Mouse (Mus musculus) CH12F3 (cell line): ENCODE measurements around the gene Fam129b.

Experiments used
- in situ Hi-C: fragments of 300-500 bp; cut with MboI; formaldehyde crosslinking; loops from 2 replicates; pipeline ENCODE4 v1.14.3; 2020; ENCODE audit warnings: low sequenced_read_pairs

The Fam129b gene

DNA sequence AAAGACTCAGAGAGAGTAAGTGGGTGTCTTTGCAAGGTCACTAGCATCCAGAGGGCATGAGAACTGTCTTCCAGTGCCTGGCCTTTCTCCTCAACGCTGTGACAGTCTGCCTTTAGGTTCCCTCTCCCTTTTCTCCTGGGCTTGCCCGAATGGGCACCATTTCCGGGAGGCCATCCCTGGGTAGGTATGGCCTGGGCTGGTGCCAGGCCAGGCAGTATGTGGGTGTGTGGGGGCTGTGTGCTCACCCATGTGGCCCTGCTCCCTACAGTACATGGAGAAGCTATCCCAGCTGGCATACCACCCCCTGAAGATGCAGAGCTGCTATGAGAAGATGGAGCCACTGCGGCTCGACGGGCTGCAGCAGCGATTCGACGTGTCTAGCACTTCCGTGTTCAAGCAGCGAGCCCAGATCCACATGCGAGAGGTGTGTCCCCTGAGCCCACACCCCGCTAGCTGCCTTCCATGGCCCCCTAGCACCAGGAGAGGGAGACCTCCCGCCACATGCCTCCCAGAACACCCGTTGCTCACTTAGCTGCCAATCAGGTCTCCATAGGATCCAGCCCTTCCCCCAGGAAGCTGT lies 46.0 kb downstream of the Fam129b start:
- in situ Hi-C loops = no loop called here

DNA sequence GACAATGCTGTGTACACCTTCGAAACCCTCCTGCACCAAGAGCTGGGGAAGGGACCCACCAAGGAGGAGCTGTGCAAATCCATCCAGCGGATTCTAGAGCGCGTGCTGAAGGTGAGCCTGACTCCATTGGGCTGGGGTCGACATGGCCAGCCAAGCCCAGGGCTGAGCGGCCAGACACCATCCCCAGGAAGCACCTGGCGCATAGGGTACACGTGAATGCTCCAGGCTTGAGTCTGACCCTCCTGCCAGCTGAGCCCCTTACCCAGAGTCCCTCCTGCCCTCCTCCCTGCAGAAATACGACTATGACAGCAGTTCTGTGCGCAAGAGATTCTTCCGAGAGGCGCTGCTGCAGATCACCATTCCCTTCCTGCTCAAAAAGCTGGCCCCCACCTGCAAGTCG lies 46.6 kb downstream of the Fam129b start:
- in situ Hi-C loops = no loop called here

- in situ Hi-C loops = no loop called here
Measured at GRCm38 (mm10) chr2:32923551-32924250, 47.8 kb downstream of the Fam129b start.

DNA sequence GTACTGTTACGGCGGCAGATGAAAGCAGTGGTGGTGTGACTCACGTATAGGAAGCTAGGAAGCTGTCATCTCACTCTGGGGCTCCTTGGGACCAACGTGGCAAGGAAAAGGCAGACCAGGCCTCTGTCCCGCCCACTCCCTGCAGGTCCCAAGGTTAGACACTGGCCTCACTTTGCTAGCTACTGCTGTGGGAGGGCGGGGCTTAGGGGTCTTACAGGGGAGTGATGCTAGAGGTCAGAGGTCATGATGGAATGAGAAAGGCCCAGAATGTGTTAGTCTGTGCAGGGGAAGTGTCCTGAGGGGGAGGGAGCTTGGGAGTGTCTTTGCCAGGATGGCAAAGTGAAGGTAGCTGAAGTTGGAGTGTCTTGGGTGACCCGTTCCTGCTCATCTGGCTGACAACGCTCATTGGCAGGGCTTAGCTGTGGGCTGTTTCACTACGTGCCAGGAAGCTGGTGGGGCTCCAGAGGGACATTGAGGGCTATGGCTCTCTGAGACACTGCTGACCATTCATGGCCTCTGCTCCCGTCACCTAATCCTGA lies 48.5 kb downstream of the Fam129b start:
- in situ Hi-C loops = no loop called here

DNA sequence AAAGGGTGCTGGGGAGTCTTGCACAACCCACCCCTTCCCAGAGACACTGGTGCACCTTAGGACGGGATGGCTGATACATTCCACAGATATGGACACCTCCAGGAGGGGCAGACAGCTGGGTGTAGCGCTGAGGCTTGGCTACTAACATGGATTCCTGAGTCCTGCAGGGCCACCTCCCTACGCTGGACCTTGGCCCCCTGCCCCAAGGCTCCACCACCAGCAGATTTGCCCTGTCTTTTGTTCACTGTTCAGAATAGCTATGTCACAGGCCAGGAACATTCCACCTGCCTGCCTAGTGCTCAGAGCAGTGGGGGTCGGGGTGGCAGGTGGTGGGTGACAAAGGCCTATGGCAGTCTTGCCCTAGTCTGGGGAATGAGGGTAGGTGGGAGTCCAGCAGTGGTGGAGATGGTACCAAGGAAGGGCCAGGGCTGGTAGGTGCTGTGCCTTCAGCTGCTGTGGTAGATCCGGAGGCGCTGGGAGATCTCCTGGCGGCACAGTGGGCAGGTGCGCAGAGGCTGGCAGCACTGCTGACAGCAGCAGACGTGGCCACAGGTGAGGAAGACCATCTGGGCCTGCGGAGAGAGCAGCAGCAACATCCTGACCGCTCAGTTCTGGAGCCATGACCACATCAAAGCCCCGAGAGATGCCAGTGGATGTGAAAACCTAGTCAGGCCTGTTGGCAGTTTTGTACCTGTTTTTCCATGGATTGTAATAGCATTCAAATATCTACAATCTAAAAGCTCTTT lies 50.6 kb downstream of the Fam129b start:
- in situ Hi-C loops = no loop called here

GRCm38 (mm10) chr2:32927624-32928234 lies 51.8 kb downstream of the Fam129b start:
- in situ Hi-C loops = no loop called here

DNA sequence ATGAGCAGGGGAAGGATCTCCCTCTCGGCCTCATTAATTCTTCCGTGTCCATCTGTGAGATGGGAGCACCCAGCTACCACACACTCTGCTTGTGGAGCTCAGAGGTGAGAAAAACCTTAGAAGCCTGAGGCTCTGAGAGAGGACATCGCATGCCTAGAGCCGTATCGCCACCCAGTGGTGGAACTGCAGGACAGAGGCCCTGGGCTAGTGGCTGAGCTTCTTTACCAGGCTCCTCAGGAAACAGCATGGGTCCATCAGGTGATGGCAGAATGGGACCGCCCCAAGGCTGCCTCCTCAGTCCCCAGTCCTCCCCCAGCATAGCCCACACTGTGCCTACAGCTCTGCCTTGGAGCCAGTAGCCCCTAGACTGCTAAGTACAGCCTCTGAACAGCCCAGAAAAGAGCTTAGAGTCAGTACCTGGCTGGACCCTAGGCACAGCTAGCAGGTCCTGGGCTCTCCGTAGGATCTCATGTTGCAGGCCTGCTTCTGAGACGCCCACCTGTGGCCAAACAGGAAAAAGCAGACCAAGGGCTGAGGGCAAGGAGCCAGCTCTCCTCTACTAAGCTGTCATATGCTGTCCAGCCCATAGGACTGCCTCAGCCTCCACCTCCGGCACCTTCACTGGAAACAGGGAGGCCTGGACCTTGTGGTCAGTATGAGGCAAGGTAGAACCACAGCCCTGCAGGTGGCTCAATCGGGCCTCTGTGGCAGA lies 52.5 kb downstream of the Fam129b start:
- in situ Hi-C loops = no loop called here

GRCm38 (mm10) chr2:32928947-32929829 lies 53.3 kb downstream of the Fam129b start:
- in situ Hi-C loops = no loop called here

DNA sequence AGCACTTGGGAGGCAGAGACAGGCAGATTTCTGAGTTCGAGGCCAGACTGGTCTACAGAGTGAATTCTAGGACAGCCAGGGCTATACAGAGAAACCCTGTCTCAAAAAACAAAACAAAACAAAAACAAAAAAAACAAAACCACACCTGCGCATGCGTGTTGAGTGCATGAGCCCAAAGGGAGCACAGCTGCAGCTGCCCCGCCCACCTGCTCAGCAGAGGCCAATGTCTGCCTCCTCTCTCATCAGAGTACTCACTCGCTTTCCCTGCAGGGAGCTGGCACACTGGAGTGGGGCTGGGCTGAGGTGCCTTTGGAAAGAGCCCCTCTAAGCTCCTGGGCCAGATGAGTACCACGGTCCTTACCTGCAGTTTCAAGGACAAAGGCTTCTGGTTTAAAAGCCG lies 55.8 kb downstream of the Fam129b start:
- in situ Hi-C loops = no loop called here

DNA sequence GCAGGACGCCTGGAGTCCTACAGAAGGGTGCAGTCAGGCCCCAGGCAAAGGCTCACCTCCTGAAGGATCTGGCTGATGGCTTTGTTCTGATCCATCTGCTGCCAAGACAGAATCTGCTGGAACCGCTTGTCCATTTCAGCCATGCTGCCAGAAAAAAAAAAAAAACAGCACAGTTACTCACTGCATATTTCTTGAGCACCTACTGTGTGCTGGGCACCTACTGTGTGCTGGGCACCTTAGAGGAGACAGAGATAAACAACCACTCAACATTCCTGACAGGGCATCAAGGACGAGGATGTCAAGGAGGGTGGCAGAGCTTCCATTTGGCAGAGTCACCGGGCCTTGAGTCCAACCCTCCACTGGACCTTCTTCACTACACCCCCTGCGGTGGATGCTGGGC lies 62.8 kb downstream of the Fam129b start:
- in situ Hi-C loops = no loop called here

GRCm38 (mm10) chr2:32939418-32939817 lies 63.5 kb downstream of the Fam129b start:
- in situ Hi-C loops = no loop called here

GRCm38 (mm10) chr2:32940483-32940882 lies 64.6 kb downstream of the Fam129b start:
- in situ Hi-C loops = no loop called here

GRCm38 (mm10) chr2:32947454-32947853 lies 71.5 kb downstream of the Fam129b start:
- in situ Hi-C loops = no loop called here

DNA sequence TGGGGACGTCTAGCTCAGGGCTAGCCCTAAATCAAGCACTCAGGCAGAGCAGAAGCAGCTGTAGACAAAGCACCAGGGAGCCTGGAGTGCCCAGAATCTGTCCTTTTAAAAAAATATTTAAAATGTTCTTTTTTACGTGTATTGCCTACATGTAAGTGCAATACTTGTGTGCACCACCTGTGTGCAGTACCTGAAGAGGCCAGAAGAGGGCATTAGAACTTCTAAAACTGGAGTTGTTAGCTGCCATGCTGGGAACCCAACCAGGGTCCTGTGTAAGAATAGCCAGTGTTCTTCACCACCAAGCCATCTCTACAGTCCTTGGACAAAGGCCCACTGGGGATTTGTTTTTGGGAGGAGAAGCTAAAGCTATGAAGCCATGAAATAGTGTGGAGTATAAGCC lies 78.7 kb downstream of the Fam129b start:
- in situ Hi-C loops = no loop called here

DNA sequence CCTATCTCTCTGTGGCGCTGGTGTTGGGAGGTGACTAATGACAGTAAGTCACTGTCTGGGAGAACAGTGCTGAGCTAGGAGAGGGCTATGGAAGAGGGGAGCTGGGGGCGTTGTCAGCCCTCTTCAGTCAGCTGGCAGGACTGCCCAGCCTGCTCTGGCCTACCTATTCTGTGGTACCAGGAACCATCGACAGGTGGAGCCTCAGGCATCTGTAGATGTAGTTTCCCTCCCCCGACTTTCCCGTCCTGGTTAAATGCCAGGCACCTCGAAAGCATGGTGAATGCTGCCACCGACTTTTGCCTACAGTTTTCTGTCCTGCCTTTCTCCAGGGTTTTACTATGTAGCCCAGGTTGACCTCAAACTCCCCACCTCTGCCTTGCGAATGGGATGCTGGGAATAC lies 81.4 kb downstream of the Fam129b start:
- in situ Hi-C loops = no loop called here

GRCm38 (mm10) chr2:32960273-32960672 lies 84.4 kb downstream of the Fam129b start:
- in situ Hi-C loops = no loop called here

DNA sequence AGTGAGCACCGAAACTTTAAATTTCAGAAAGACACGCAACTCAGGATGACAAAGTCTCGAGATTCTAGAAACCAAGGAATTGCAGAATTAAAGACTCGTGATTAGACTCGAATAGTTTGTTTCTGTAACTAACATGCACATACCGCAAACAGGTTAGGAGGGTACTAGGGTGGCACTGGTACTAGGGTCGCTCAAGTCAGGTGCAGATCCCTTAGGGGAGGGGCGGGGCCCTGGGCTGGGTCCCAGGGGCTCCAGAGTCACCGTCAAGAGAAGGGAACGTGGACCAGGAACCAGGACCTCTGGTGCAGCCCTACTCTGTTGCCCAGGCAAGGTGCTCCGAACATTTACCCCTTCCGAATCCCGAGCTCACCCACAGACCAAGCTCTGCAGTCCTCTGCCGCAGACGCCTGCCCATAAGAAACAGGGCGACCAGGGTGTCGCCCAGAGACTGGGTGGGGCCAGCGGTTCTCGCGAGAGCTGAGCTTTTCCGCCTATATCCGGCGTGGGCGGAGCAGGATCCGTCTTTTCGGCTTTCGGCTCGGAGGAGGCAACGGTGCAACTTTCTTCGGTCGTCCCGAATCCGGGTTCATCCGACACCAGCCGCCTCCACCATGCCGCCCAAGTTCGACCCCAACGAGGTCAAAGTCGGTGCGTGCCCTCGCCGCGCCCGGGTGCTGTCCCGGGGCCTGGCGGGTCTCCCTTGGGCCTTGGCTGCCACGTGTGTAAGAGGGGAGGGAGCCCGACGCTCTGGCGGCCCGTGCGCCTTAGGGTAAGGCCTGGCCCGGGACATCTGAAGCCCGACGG lies 85.5 kb downstream of the Fam129b start, which contains the start of the genes Rpl12 and Lrsam1:
Rpl12 (plus strand) TSS at position 368 of the 804 bp plus-strand sequence.
Lrsam1 (minus strand) TSS at position 423 of the 804 bp plus-strand sequence.
- in situ Hi-C loops = no loop called here

DNA sequence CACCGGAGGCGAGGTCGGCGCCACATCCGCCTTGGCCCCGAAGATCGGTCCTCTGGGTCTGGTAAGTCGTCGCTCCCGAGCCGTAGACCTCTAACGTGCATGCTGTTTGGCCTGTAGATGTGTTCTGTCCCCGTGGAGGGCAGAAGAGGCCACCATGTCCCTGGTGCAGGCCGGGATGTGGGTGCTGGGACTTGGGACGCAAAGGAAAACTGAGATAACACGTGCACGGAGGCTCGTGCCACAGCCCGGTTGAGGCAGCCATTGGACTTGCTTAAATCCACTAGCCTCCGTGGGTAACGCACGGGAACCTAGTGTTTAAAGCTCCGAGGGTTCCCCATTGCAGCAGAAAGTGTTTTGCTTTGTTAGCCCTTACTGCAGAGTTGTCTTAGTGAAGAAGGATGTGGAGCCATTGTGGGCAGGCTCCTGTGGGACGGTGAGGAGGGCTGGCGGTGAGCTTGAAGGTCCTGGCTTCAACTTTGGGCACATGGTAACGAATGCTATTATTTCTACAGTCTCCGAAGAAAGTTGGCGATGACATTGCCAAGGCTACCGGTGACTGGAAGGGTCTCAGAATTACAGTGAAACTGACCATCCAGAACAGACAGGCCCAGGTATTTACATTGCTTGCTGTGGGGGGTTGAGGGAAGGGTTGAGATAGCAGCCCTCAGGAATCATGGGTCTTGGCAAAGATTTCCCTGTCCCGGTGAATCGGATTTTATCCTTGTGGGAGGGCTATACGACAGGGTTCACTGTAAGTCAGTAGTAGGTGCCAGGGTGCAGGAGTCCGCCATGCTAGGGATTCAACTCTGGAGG lies 86.4 kb downstream of the Fam129b start:
- in situ Hi-C loops = no loop called here
